Comparison of ENCODE assay signal across 7 mouse cellular contexts in genomic region chr2:180710276-180711155, GRCm38 (mm10). TPM values are rescaled to one million over a fixed set of nuclear protein-coding genes. Genes with fewer than 3 reads are reported as not detected.
A peak's percentile ranks its signal among the peaks of the same experiment; 100 is the strongest.
DNase-seq lines count a peak whose midpoint lies in the region; ATAC-seq and TF ChIP-seq lines count a peak whose summit lies in the region.

No protein-coding gene starts in this region.

- no peak for TF ChIP-seq CTCF in spleen, adult 2 months (IDR thresholded peaks at IDR 0.05; ENCODE audit: extremely low read depth, insufficient read depth, insufficient read length, insufficient replicate concordance)

- no peak; the same call in 1 of the 2 replicates for TF ChIP-seq POLR2A in spleen, adult 2 months (IDR thresholded peaks at IDR 0.05; ENCODE audit: low read depth, low read length)

- peak overlapping the region; percentile 84 for H3K27ac ChIP-seq in spleen, adult 2 months (ENCODE audit: insufficient read depth, low read length)
- H3K27ac ChIP-seq in brown adipose tissue, adult 24 weeks (replicated peaks; ENCODE audit: low read depth, low read length) = peak overlapping the region; percentile 83
- peak overlapping the region; percentile 83 for H3K27ac ChIP-seq in hindbrain, embryonic 14.5 days
- H3K27ac ChIP-seq in midbrain, embryonic 13.5 days = peak overlapping the region; percentile 85

- WGBS in spleen, adult 2 months = 2% methylated on average over 63 of the region's 64 CpGs
- WGBS in hindbrain, embryonic 14.5 days = 3% methylated on average over 64 of the region's 64 CpGs
- WGBS in midbrain, embryonic 13.5 days = 2% methylated on average over 64 of the region's 64 CpGs

- peaks cover 6% of the 10 kb centered on the region for H3K4me1 ChIP-seq in spleen, adult 2 months (ENCODE audit: control insufficient read depth, insufficient read depth, insufficient read length)
- H3K4me1 ChIP-seq in brown adipose tissue, adult 24 weeks (ENCODE audit: control insufficient read depth, insufficient read depth, insufficient read length, low read length) = peaks cover 10% of the 10 kb centered on the region
- H3K4me1 ChIP-seq in hindbrain, embryonic 14.5 days (replicated peaks; ENCODE audit: control insufficient read depth, insufficient read depth, low read length) = peaks cover 26% of the 10 kb centered on the region
- H3K4me1 ChIP-seq in midbrain, embryonic 13.5 days (replicated peaks) = peaks cover 26% of the 10 kb centered on the region

- no peaks in the 10 kb centered on the region for H3K9me3 ChIP-seq in hindbrain, embryonic 14.5 days (ENCODE audit: control insufficient read depth, low read length)
- H3K9me3 ChIP-seq in midbrain, embryonic 13.5 days = no peaks in the 10 kb centered on the region

- DNase-seq in spleen, adult 2 months (ENCODE audit: low read depth in 1 of 2, low spot score in 2 of 2) = no peak
- DNase-seq in spleen, adult 12 weeks (ENCODE audit: low spot score) = no peak
- DNase-seq in hindbrain, embryonic 14.5 days (ENCODE audit: low spot score) = no peak
- DNase-seq in layer of hippocampus, postnatal 14 days (ENCODE audit: low spot score in 2 of 2) = no peak

- peaks cover 5% of the 10 kb centered on the region for H3K36me3 ChIP-seq in spleen, adult 2 months (ENCODE audit: control insufficient read depth, insufficient read depth, low read length)
- peaks cover 27% of the 10 kb centered on the region for H3K36me3 ChIP-seq in hindbrain, embryonic 14.5 days (replicated peaks; ENCODE audit: control insufficient read depth, insufficient read depth)
- peaks cover 16% of the 10 kb centered on the region for H3K36me3 ChIP-seq in midbrain, embryonic 13.5 days

- peak overlapping the region; percentile 90 for H3K9ac ChIP-seq in hindbrain, embryonic 14.5 days
- H3K9ac ChIP-seq in midbrain, embryonic 13.5 days (replicated peaks) = peak overlapping the region; percentile 99

- no peaks in the 10 kb centered on the region for H3K27me3 ChIP-seq in spleen, adult 2 months (ENCODE audit: control insufficient read depth, insufficient read depth, low read length)
- H3K27me3 ChIP-seq in hindbrain, embryonic 14.5 days (ENCODE audit: control insufficient read depth, insufficient read depth, low read length) = no peaks in the 10 kb centered on the region
- H3K27me3 ChIP-seq in midbrain, embryonic 13.5 days = no peaks in the 10 kb centered on the region

- H3K4me2 ChIP-seq in hindbrain, embryonic 14.5 days (replicated peaks) = peak overlapping the region; percentile 93
- peak overlapping the region; percentile 87 for H3K4me2 ChIP-seq in midbrain, embryonic 13.5 days (replicated peaks)

- no peak for ATAC-seq in hindbrain, embryonic 14.5 days (ENCODE audit: low FRiP score)
- ATAC-seq in midbrain, embryonic 13.5 days = no peak
- no peak for ATAC-seq in megakaryocyte progenitor cell, adult 5-6 weeks (replicated peaks; ENCODE audit: poor library complexity)

- H3K4me3 ChIP-seq in spleen, adult 2 months (ENCODE audit: extremely low read depth, insufficient read depth, insufficient read length) = peak overlapping the region; percentile 81
- H3K4me3 ChIP-seq in brown adipose tissue, adult 24 weeks (ENCODE audit: insufficient read depth, low read depth, low read length) = peak overlapping the region; percentile 98
- peak overlapping the region; percentile 95 for H3K4me3 ChIP-seq in hindbrain, embryonic 14.5 days (replicated peaks; ENCODE audit: low read length)
- H3K4me3 ChIP-seq in midbrain, embryonic 13.5 days (replicated peaks) = peak overlapping the region; percentile 98

RNA-seq across cellular contexts. Expression of gene Gid8, which starts 0.6 kb away (rescaled TPM):
- 21.1 and 22.8 TPM in 2 replicates for polyA plus RNA-seq in spleen, adult 2 months (2012; rRNA removed)
- 40.1 and 72.7 TPM in 2 replicates for polyA plus RNA-seq in brown adipose tissue, adult 24 weeks (2012; ENCODE audit: insufficient read depth, insufficient read length, missing spikeins)
- 56.3 and 56.7 TPM in 2 replicates for polyA plus RNA-seq in hindbrain, embryonic 14.5 days (2014; fragmentation: Nextera tagmentation; extraction: Ambion mirVana)
- polyA plus RNA-seq in midbrain, embryonic 13.5 days (2015; fragmentation: Nextera tagmentation; extraction: Ambion mirVana) = 56.3 and 61.1 TPM in 2 replicates
- 10 to 100 TPM; 60.5 to 62.0 TPM for total RNA-seq in layer of hippocampus, postnatal 14 days (2021)
- total RNA-seq in megakaryocyte progenitor cell, adult 5-6 weeks (2015) = 59.6 and 70.9 TPM in 2 replicates
- total RNA-seq in megakaryocyte progenitor cell, adult 5-6 weeks (2017) = 55.9 and 73.9 TPM in 2 replicates

RNA-seq across cellular contexts. Expression of gene Dido1, which starts 0.7 kb away (rescaled TPM):
- polyA plus RNA-seq in spleen, adult 2 months (2012; rRNA removed) = 11.4 and 12.5 TPM in 2 replicates
- polyA plus RNA-seq in brown adipose tissue, adult 24 weeks (2012; ENCODE audit: insufficient read depth, insufficient read length, missing spikeins) = 13.6 and 15.3 TPM in 2 replicates
- polyA plus RNA-seq in hindbrain, embryonic 14.5 days (2014; fragmentation: Nextera tagmentation; extraction: Ambion mirVana) = 26.6 and 27.1 TPM in 2 replicates
- polyA plus RNA-seq in midbrain, embryonic 13.5 days (2015; fragmentation: Nextera tagmentation; extraction: Ambion mirVana) = 33.9 and 36.3 TPM in 2 replicates
- total RNA-seq in layer of hippocampus, postnatal 14 days (2021) = 10 to 100 TPM; 54.2 to 56.9 TPM
- 33.0 and 37.4 TPM in 2 replicates for total RNA-seq in megakaryocyte progenitor cell, adult 5-6 weeks (2015)
- total RNA-seq in megakaryocyte progenitor cell, adult 5-6 weeks (2017) = 42.9 and 56.0 TPM in 2 replicates

RNA-seq across cellular contexts. Expression of gene Slc17a9, which starts 14.5 kb away (rescaled TPM):
- 43.9 and 48.1 TPM in 2 replicates for polyA plus RNA-seq in spleen, adult 2 months (2012; rRNA removed)
- not detected in 2 replicates for polyA plus RNA-seq in brown adipose tissue, adult 24 weeks (2012; ENCODE audit: insufficient read depth, insufficient read length, missing spikeins)
- polyA plus RNA-seq in hindbrain, embryonic 14.5 days (2014; fragmentation: Nextera tagmentation; extraction: Ambion mirVana) = 0.16 and 0.37 TPM in 2 replicates
- polyA plus RNA-seq in midbrain, embryonic 13.5 days (2015; fragmentation: Nextera tagmentation; extraction: Ambion mirVana) = 0.27 and 0.61 TPM in 2 replicates
- total RNA-seq in layer of hippocampus, postnatal 14 days (2021) = under 1 TPM; 0.28 to 0.67 TPM
- total RNA-seq in megakaryocyte progenitor cell, adult 5-6 weeks (2015) = 16.6 and 17.4 TPM in 2 replicates
- 8.0 and 8.4 TPM in 2 replicates for total RNA-seq in megakaryocyte progenitor cell, adult 5-6 weeks (2017)

Comparison
In these comparisons a context has a peak if more than half of its experiments do, and no peak if none do; other contexts are left out.
1. RNA of gene Slc17a9, which starts 14.5 kb away (polyA plus RNA-seq): 43.9 to 48.1 TPM in spleen, adult 2 months; 0.27 to 0.61 TPM in midbrain, embryonic 13.5 days, 0.16 to 0.37 TPM in hindbrain, embryonic 14.5 days and not detected in brown adipose tissue, adult 24 weeks; every median in the first group is over 10 times any median in the second.
2. Peak in every context shown above with its lines, with median percentiles within 50 percentile points of each other: H3K27ac ChIP-seq and H3K4me3 ChIP-seq.